Mouse (Mus musculus): ENCODE results near the gene Ankrd27. TPM values are rescaled to one million over a fixed set of nuclear protein-coding genes. Genes with fewer than 3 reads are reported as not detected.

The Ankrd27 gene
- total RNA-seq, 2 experiments from 2014 or later, result 40.1 to 46.4 TPM

DNA sequence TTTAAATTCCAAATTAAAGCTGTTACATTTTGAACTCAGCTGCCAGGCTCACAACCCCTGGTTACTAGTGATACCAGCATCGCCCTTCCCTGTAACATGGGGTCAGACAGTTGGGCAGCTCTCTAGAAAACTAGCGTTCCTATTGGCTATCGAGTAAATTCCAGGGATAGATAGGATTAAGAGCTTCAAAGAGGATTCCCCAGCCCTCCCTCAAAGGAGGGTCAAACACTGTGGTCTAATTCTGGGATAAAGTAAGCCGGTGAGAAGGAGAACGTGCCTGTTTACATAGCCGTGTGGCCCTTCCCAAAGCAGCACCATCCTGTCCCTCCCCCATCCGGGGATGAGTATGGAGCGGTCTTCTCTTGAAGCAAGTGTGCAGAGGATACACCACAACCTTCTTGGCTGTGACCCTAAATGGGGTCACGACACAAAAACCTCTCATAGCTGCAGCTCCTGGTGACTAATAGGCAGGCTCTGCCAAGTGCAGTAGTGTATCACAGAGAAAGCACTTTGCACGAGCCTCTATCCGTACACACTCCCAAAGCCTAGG is 2.5 kb upstream of the Ankrd27 start:
- DNase-seq (ENCODE audit: low spot score in 2 of 2), result no peak

DNA sequence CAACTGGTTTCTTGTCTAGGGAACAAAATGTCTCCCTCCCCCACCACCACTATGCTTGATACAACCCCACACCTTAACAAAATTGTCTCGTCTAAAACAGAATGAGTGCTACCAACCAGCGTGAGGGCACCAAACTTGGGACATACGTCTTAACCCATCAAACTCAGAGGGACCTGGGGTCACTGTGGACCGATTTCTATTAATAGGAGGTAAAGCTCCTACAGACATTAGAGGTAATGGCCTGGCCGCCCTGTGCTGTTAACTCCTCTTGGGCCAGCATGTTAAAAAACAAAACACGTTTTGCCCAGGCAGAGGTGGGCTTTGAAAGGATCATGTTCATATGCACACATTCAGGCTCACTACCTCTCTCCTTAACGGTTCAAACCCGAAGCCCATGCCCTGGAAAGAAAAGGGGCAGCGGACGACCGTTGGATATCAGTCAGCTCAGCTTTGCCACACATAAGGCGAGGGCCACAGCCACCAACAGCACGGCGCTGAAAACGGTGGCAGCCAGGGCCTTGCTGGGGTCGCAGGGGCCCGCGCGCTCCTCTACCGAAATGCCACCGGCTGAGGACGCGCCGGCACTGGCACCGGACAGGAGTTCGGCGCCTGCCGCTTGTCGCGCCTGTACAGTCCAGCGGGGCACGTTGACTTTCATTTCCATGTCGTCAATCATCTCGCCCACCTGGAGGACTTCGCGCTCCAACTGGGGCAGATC is 1.8 kb upstream of the Ankrd27 start:
- peak in 1 of 2 experiments; percentile 31 for DNase-seq (ENCODE audit: low spot score in 2 of 2)

DNA sequence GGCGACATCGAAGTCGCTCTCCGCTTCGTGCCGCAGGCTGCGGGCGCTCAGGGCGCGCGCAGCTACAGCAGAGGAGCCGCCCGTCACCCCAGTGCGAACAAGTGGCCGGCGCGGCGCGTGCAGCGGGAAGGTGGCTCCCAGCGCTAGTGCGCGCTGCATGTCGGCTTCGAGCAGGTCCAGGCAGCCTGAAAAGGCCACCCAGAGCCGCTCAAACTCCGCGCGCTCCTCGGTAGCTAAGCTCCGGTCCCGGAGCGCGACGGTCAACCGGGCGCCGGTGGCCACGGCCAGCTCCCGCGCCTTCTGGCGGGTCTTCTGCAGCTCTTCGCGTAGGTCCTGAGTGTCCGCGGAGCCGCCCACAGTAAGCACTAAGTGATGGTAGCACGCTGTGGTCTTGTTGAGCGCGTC is 1.3 kb upstream of the Ankrd27 start:
- no peak for DNase-seq (ENCODE audit: low spot score in 2 of 2)

DNA sequence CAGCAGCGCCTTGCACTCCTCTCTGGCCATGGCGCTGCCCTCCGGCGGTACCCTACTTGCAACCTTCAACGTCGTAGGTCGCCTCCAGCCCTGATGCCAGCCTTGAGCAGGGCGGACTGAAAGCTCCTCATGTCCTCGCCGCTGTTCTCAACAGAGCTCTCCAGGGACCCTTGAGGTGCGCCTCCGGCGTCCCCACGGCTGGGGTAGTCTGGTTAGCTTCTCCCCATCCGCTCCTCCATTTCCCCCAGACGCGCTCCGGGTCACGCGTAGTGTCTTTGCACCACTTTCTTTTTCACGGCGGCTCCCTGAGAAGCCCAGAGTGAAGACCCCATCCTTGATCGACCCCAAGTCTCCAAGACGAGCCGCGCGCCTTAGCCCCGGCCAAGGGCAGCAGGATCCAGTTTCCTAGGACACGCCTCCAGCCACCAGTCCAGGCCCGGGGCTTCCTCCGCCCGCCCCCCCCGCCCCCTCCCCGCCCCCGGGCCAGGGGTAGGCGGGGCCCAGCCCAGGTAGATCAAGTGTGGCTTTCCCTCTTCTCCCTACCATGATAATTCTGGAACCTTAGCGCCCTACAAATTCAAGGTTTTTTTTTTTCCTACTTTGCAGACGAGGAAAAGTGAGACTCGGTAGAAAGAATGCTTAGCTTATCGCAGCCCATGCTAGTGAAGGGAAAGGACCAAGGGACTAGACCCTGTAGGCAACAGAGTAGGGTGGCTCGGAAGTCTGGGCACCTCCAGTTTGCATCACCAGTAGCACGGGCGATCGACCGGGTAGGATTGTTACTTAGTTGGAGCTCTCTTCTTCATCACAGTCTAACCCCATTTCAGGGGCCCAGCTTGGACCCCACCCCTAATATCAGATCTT is 621 bp upstream of the Ankrd27 start, which contains the start of gene Rgs9bp:
Rgs9bp (minus strand) TSS at position 392 of the 864 bp plus-strand sequence.
- peak in 1 of 2 experiments; percentile 34 for DNase-seq (ENCODE audit: low spot score in 2 of 2)

DNA sequence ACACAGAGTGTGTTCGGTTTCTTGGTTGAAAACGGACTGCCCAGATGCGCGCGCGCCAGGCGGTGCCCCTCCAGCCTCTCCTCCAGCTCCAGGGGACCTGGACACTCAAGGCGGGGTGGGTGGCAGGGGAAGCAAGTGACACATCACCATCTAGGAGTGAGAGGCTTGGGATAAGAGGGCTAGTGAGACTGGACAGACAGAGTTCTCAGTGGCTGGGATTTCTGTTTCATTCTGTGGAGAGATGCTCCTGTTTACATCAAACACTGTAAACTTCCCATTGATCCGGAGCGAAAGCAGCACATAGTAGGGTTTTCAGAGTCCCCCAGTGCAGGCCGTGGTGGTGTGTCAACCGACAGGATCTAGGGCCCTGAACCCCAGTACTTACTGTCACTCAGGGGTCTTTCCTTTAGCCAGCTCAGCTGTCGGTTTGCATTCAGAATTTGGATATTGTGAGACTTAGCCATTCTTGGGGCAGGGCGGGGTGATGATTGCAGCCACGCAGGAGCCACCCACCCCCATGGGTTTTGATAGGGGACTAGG is 932 bp downstream of the Ankrd27 start:
- DNase-seq (ENCODE audit: low spot score in 2 of 2), result no peak

DNA sequence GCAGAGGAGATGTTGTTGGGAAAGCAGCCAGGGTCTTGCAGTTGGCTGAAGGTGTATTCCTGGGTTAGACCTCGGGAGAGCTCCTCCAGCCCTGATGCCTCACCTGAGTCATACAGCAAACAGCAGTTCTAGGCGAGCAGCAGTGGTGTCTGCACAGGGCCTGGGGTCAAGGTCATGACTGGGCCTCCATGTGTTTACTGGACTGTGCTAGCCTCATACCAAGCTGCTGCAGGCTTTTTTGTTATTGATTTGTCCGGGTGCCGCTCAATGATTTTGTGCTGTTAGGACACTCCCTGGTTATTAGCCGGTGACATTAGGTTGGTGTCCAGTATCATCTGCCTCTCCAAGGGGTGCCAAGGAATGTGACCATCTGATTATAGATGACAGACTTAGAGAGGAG is 1.7 kb downstream of the Ankrd27 start:
- no peak for DNase-seq (ENCODE audit: low spot score in 2 of 2)

DNA sequence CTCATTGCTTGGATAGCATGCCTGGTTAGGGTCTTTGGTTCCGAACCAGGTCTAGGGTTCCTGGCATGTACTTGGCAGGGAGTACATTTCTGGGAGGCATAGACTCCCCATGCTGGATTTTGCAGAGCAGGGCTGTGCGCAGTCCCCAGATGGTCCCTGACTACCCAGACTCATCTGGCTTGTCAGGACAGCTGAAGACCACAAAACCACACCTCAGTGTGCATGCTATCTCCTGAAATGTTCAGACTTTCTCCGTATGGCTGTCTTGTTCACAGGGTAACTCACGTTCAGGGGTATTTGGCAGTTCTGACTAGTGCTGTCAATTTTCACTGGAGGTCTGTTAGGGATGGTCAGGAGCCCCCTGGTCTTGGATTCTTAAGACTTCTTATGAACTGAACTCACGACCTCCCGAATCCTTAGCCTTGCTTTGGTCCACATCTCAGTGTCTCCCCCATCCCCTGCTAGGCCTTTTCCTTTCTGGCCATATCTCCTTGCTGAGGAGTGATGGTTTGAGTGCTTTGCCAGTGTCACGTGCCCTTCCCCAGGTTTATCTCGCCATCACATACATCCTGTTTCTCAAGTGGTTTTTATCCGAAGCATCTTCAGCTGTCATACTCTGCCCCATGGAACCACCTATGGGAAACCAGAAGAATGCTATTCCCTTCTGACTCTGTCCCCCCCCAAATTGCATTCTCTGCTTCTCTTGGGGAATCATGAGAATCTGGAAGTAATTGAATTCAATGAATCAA is 2.8 kb downstream of the Ankrd27 start:
- no peak for DNase-seq (ENCODE audit: low spot score in 2 of 2)

DNA sequence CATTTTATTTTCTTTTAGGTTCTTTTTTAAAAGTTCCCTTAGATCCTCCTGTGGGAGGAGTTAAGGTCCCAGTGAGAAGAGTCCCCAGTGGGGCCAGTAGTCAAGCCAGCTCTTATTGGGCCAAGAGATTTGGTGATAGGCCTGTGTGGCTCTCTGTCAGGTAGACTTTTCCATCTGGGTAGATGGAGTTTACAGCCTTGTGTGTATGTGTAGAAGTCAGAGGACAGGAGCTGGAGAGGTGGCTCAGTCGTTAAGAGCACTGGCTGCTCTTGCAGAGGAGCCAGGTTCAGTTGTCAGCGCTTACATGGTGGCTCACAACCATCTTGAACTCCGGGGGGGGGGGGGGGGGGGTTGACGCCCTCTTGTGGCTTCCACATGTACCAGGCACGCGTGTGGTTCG is 3.4 kb downstream of the Ankrd27 start:
- DNase-seq (ENCODE audit: low spot score in 2 of 2), result no peak

DNA sequence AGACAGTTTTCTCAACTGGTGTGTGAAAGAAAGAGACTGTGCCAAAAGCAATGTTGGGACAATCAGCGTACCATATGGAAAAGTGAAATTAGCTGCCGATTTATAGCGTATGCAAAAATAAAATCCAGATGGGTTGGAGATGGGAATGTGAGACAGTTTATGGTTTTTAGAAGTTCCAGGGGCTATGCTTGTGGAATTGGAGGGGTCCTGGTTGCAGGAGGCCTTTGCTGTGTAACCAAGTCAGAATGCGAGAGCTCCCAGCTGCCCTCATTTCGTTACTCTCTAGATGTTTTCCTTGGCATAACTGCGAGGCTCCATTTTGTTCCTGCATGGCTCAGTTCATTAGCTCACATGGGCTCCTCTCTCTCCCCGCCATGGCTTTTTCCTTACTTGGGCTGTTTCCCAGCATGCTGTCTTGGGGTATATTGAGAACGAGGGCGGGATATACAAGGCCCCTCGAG is 4.7 kb downstream of the Ankrd27 start:
- no peak for DNase-seq (ENCODE audit: low spot score in 2 of 2)

DNA sequence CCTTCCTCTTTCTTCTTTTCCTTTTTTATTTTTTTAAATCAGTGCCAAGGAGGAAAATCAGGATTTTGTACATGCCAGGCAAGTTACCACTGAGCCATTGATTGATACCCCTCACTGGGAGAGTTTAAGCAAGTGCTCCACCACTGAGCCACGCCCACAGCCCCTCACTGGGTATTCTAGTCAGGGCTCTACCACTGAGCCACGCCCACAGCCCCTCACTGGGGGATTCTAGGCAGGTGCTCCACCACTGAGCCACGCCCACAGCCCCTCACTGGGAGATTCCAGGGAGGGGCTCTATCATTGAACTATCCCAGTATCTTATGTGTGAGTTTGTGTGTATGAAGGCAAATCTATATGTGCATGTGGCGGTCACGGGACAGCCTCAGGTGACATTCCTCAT is 8.3 kb downstream of the Ankrd27 start:
- DNase-seq (ENCODE audit: low spot score in 2 of 2), result no peak

DNA sequence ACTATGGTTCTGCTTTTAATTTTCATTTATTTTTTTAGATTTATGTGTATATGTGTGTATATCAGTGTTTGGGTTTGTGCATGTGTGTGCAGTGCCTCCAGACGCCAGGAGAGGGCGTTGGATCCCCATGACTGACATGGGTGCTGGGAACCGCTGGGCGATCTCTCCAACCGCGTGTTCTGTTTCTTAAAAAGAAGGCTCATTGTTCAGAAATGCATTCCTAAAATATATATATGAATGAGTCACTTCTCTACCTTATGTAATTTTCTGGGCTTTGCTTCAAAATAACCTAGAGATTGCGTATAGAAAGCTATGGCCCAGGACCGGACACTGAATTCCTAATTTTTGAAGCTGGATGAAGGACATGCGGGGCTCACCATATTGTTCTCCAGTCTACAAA is 13.4 kb downstream of the Ankrd27 start:
- DNase-seq (ENCODE audit: low spot score in 2 of 2), result no peak

DNA sequence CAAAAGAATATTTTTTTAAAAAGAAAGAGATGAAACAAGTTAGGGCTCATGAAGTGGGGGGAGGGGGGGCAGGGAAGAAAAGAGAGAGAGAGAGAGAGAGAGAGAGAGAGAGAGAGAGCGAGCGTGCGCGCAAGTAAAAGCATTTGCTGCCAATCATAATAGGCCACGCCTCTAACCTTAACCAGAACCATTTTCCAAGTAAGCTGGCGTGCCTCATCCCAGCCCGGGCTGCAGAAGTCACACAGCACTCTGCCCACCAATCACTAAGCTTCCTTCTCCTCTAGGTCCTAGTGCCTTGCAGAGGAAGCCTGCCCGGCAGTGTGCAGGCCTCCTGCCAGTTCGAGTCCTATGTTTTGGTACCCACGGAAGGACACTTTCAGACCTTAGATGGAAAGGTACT is 14.0 kb downstream of the Ankrd27 start:
- no peak for DNase-seq (ENCODE audit: low spot score in 2 of 2)

DNA sequence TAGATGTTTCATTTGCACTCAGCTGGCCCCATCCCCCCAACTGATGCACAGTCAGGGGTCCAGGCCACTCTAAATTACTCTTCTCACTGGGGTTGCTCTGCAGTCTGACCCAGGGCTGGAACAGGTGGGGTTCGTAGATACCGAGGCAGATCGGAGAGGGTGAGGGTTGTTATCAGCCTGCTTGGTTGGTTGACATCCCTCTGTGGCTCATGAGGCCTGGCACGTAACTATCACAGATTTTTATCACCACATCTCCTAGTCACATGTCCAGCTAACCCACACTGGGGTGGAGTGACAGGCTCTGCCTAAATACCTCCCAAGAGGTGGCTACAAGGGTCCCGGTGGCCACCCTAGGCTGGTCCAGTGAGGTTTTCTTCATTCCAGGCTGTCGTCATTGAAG is 15.1 kb downstream of the Ankrd27 start:
- DNase-seq (ENCODE audit: low spot score in 2 of 2), result no peak

DNA sequence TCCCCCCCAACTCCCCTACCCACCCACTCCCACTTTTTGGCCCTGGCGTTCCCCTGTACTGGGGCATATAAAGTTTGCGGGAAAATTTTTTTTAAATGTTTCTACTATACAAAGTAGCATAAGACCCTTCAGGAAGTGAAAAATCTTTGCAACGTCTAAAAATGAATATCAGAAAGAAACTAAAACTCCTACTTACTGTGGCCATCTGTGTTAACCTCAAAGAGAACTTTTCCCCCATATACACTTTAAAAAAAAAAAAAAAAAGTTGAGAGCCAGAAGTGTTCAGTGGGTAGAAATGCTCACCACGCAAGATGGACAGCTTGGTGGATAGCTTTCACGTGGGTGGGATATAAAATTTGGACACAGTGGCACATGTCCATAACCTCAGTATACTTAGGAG is 16.7 kb downstream of the Ankrd27 start:
- no peak for DNase-seq (ENCODE audit: low spot score in 2 of 2)

DNA sequence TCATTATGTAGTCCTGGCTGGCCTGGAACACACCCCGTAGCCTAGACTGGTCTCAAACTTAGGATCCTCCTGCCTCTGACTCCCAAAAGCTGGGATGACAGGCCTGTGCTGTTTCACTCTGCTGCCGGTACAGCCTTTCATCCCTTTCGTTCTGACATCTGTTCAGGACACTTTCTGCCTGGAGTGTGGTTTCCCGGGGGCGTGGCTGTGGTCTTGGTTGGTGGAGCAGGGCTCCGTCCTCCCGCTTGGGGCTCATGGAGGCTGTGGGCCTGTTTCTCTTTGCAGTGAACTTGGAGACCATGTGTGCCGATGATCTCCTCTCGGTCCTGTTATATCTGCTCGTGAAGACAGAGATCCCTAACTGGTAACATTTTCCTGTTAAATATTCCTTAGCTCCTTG is 20.8 kb downstream of the Ankrd27 start:
- no peak for DNase-seq (ENCODE audit: low spot score in 2 of 2)

DNA sequence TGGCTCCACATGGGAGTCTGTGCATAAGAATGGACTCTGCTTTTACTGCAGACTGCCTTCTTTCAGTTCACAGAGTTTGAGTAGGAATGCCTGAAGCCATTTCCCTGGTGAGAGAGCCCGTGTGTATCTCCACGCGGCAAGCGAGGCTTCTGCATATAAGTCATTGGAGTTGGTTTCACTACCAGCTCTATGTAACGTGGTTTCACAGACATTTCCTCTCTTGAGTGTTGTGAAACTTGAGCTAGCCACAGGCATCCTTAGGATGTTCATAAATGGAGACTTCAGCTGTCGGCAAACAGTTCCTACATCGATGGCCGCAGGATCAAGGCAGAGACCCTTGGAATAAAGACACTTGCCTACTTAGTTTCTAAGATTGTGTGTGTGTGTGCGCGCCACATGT is 23.2 kb downstream of the Ankrd27 start:
- no peak for DNase-seq (ENCODE audit: low spot score in 2 of 2)

DNA sequence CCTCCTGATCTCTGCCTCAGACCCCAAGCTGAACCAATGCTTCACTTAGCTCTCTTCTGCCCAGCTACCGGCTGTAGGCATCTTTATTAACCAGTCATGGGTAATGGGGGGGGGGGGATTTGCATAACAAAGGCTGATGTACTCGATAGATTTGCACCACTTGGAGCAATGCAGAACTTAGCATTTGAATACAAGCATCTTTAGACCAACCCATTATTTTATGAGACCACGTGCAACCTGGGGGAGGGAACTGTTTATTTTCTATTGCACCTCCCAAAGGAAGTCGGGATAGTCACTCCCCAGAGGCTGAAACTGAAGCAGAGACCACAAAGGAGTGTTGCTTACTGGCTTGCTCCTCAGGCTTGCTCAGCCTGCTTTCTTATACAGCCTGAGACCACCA is 31.5 kb downstream of the Ankrd27 start:
- DNase-seq (ENCODE audit: low spot score in 2 of 2), result no peak

DNA sequence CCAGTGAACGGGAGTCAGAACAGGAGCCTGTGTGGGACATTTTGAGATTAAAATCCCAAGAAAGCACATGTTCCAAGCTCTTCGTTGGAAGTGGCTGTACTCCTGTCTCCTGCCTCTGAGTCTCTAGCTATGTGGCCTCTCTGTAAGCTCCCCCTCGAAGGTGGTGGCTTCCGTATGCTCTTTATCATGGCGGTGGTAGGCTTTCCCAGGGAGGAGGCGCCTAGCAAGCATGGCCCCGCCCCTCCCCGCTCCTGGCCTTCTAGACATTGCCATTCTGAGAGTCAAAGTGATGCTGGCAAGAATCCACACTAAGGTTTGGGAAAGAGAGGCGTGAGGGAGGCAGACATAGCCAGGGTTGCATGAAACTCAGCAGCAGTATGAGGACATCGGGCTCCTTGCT is 36.6 kb downstream of the Ankrd27 start:
- DNase-seq (ENCODE audit: low spot score in 2 of 2), result no peak

DNA sequence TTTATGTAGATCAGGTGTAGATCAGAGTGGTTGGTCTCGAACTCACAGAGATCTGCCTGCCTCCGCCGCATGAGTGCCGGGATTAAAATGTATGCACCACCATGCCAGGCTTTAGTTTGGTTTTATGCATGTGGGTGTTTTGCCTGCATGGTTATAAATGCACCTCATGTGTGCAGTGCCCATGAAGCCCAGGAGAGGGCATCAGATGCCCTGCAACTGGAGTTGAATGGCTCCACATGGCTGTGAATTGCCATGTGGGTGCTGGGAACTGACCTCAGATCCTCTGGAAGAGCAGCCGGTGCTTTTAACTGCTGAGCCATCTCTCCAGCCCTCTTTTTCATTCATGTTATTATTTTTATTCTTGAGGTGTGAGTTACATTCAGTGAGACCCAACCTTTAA is 40.0 kb downstream of the Ankrd27 start:
- no peak for DNase-seq (ENCODE audit: low spot score in 2 of 2)

DNA sequence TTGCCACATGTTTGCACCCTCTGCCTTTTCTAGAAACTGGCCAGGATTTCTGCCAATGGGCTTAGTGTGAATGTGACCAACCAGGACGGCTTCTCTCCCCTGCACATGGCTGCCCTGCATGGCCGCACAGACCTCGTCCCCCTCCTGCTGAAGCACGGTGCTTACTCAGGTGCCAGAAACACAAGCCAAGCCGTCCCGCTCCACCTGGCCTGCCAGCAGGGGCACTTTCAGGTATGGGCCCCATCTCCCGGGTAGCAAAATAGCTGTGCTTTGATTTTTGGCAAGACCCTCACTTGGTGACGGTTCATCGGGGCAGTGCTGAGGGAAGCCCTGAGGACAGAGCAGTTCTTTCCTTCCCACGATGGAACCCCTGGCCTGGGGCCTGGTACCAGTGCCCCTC is 41.3 kb downstream of the Ankrd27 start:
- DNase-seq (ENCODE audit: low spot score in 2 of 2), result no peak

DNA sequence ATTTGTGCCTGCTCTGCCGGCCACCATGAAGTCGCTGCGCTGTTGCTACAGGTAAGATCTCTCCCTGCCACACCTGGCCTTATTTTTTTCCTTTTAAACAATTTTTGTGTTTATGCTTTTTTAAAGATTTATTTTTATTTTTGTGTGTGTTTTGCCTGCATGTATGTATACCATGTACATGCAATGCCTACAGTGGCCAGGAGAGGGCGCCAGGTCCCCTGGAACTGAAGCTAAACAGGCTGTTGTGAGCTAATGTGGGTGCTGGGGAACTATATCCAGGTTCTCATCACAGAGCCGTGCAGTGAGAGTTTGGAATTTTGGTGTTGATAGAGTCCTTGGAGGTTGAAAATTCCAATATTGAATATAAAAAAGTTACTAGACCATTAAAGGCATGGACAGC is 42.5 kb downstream of the Ankrd27 start:
- peak in 1 of 2 experiments; percentile 28 for DNase-seq (ENCODE audit: low spot score in 2 of 2)
